Comparison of ENCODE assay signal across 8 mouse cellular contexts in genomic region chr1:132007282-132007815, GRCm38 (mm10). TPM values are rescaled to one million over a fixed set of nuclear protein-coding genes. Genes with fewer than 3 reads are reported as not detected.
DNase-seq lines count a peak whose midpoint lies in the region; ATAC-seq lines count a peak whose summit lies in the region.

Gene Elk4, plus strand, starts transcription at chr1:132007607.

- peak within 1 kb of the TSS; percentile 93 for H3K4me3 ChIP-seq in hindbrain, embryonic 11.5 days (ENCODE audit: low read depth, low read length)

- DNase-seq in MN1 (ENCODE audit: low spot score), result peak; percentile 89
- DNase-seq in cerebellum, adult 9-10 months, result peak; percentile 83
- peak; percentile 63 to 85 for DNase-seq in frontal cortex, adult 2 months (ENCODE audit: extremely low spot score in 1 of 2, low spot score in 1 of 2)
- peak; percentile 95 for DNase-seq in hindbrain, embryonic 11.5 days (ENCODE audit: low spot score)
- peak; percentile 86 to 89 for DNase-seq in layer of hippocampus, postnatal 14 days (ENCODE audit: low spot score in 2 of 2)
- peak; percentile 96 for DNase-seq in lung, postnatal 14 days
- peak; percentile 75 for DNase-seq in retina, adult 2 months (ENCODE audit: low read depth, low spot score)
- DNase-seq in thymus, postnatal 36 days, result peak; percentile 89 to 92

- no peaks in the 10 kb centered on the region for H3K36me3 ChIP-seq in hindbrain, embryonic 11.5 days (ENCODE audit: control insufficient read depth, insufficient read depth, low read length)

- peak within 1 kb of the TSS; percentile 92 for H3K27ac ChIP-seq in hindbrain, embryonic 11.5 days (ENCODE audit: low read depth, low read length)

- H3K4me1 ChIP-seq in hindbrain, embryonic 11.5 days (replicated peaks; ENCODE audit: control insufficient read depth, insufficient read depth, low read length), result no peaks in the 10 kb centered on the region; the same call in 1 of the 2 replicates

- ATAC-seq in hindbrain, embryonic 11.5 days (ENCODE audit: low FRiP score), result peak; percentile 95

- H3K9me3 ChIP-seq in hindbrain, embryonic 11.5 days (ENCODE audit: control insufficient read depth, low read length), result no peaks in the 10 kb centered on the region

- peak within 1 kb of the TSS; percentile 97 for H3K9ac ChIP-seq in hindbrain, embryonic 11.5 days (ENCODE audit: low read depth, low read length)

- 0% methylated on average over 42 of the region's 61 CpGs for WGBS in hindbrain, embryonic 11.5 days

- no peaks in the 10 kb centered on the region for H3K27me3 ChIP-seq in hindbrain, embryonic 11.5 days (ENCODE audit: control insufficient read depth, insufficient read depth, low read length)

- peak within 1 kb of the TSS; percentile 81 for H3K4me2 ChIP-seq in hindbrain, embryonic 11.5 days (replicated peaks; ENCODE audit: low read depth, low read length)

RNA-seq across cellular contexts. Expression of gene Elk4, which starts in this region (rescaled TPM):
- 22.7 and 23.2 TPM in 2 replicates for polyA plus RNA-seq in frontal cortex, adult 2 months (2012; rRNA removed)
- 21.1 and 22.6 TPM in 2 replicates for polyA plus RNA-seq in hindbrain, embryonic 11.5 days (2014; fragmentation: Nextera tagmentation; extraction: Ambion mirVana)
- 10 to 100 TPM; 59.1 to 60.4 TPM for total RNA-seq in layer of hippocampus, postnatal 14 days (2021)

Comparison
In these comparisons a context has a peak if more than half of its experiments do, and no peak if none do; other contexts are left out.
1. Peak in every context shown above with its lines: DNase-seq, ATAC-seq, H3K4me3 ChIP-seq and H3K27ac ChIP-seq.